In genomic region chr9:99662406-99662805, GRCm38 (mm10) we compare ENCODE assay signal across 8 mouse cellular contexts. TPM values are rescaled to one million over a fixed set of nuclear protein-coding genes. Genes with fewer than 3 reads are reported as not detected.
DNase-seq lines count a peak whose midpoint lies in the region; ATAC-seq and TF ChIP-seq lines count a peak whose summit lies in the region.

No protein-coding gene starts in this region.

- no peak overlapping the region for H3K4me2 ChIP-seq in intestine, embryonic 16.5 days (ENCODE audit: low read depth, low read length)

- DNase-seq in thymus, adult 2 months: peak; percentile 31
- no peak for DNase-seq in thymus, adult 18-20 months
- peak; percentile 75 to 84 for DNase-seq in cerebellum, postnatal 14 days
- DNase-seq in gastrocnemius, adult 2 months: peak; percentile 73
- peak; percentile 75 for DNase-seq in left cerebral cortex, postnatal 4 days
- DNase-seq in neural tube, embryonic 10.5 days (ENCODE audit: extremely low spot score, low spot score): peak; percentile 83
- peak; percentile 36 for DNase-seq in testis, postnatal 14 days (ENCODE audit: low spot score)

- H3K27ac ChIP-seq in thymus, adult 2 months (ENCODE audit: control insufficient read depth, insufficient read depth, low read length): no peak overlapping the region
- no peak overlapping the region for H3K27ac ChIP-seq in gastrocnemius, adult 2 months
- no peak overlapping the region for H3K27ac ChIP-seq in intestine, embryonic 16.5 days (ENCODE audit: low read length)

- 25% methylated on average over 7 of the region's 7 CpGs for WGBS in thymus, adult 2 months
- 27% methylated on average over 7 of the region's 7 CpGs for WGBS in intestine, embryonic 16.5 days

- no peaks in the 10 kb centered on the region for H3K27me3 ChIP-seq in thymus, adult 2 months (ENCODE audit: control insufficient read depth, insufficient read depth, low read length)
- no peaks in the 10 kb centered on the region for H3K27me3 ChIP-seq in intestine, embryonic 16.5 days (replicated peaks; ENCODE audit: control insufficient read depth, insufficient read depth, low read length)

- no peaks in the 10 kb centered on the region for H3K4me1 ChIP-seq in thymus, adult 2 months (replicated peaks; ENCODE audit: control insufficient read depth, insufficient read depth, low read length)
- no peaks in the 10 kb centered on the region for H3K4me1 ChIP-seq in intestine, embryonic 16.5 days (ENCODE audit: control insufficient read depth, insufficient read depth, low read length)

- no peak overlapping the region for H3K9ac ChIP-seq in intestine, embryonic 16.5 days (ENCODE audit: low read depth, low read length)

- no peaks in the 10 kb centered on the region for H3K9me3 ChIP-seq in intestine, embryonic 16.5 days (ENCODE audit: control insufficient read depth, low read length)

- peak; percentile 62 for ATAC-seq in intestine, embryonic 16.5 days

- intact Hi-C loops in gastrocnemius, adult 2 months (cut with DNase I): loop anchor here (1.0 to 5.0 kb wide), 2 partner anchors 75 to 205 kb away; no protein-coding TSS in a partner anchor
- intact Hi-C loops in left cerebral cortex, postnatal 4 days (cut with DNase I): loop anchor here (5.0 kb wide), 1 partner anchor 75 kb away; no protein-coding TSS in a partner anchor

- H3K4me3 ChIP-seq in thymus, adult 2 months (ENCODE audit: control insufficient read depth, insufficient read depth, low read length): no peak overlapping the region
- H3K4me3 ChIP-seq in gastrocnemius, adult 2 months: peak overlapping the region; percentile 9; the same call in 1 of the 2 replicates
- H3K4me3 ChIP-seq in intestine, embryonic 16.5 days (ENCODE audit: low read length): no peak overlapping the region

- H3K36me3 ChIP-seq in thymus, adult 2 months (ENCODE audit: control insufficient read depth, insufficient read depth, low read length): no peaks in the 10 kb centered on the region
- peaks cover 2% of the 10 kb centered on the region; the same call in 1 of the 2 replicates for H3K36me3 ChIP-seq in intestine, embryonic 16.5 days (ENCODE audit: control insufficient read depth, insufficient read depth, low read length)

- TF ChIP-seq CTCF in thymus, adult 2 months (IDR thresholded peaks at IDR 0.05; ENCODE audit: borderline replicate concordance, control insufficient read depth, extremely low read depth, insufficient read depth, low read length, poor library complexity): peak; percentile 79; the same call in 1 of the 2 replicates
- no peak; the same call in 1 of the 2 replicates for TF ChIP-seq CTCF in gastrocnemius, adult 2 months (IDR thresholded peaks at IDR 0.05)

- TF ChIP-seq POLR2A in thymus, adult 2 months (IDR thresholded peaks at IDR 0.05; ENCODE audit: control insufficient read depth, extremely low read depth, insufficient read depth, low read length, poor library complexity): no peak

RNA-seq across cellular contexts. Expression of gene Dzip1l, which starts 33.1 kb away (rescaled TPM):
- polyA plus RNA-seq in thymus, adult 2 months (2012; rRNA removed): 1.3 and 1.4 TPM in 2 replicates
- 1 to 10 TPM; 1.5 to 2.4 TPM for total RNA-seq in gastrocnemius, adult 2 months (2021)
- polyA plus RNA-seq in intestine, embryonic 16.5 days (2015; fragmentation: Nextera tagmentation; extraction: Ambion mirVana): 9.9 and 11.2 TPM in 2 replicates
- 10 to 100 TPM; 21.5 to 25.0 TPM for total RNA-seq in left cerebral cortex, postnatal 4 days (2021)

RNA-seq across cellular contexts. Expression of gene A4gnt, which starts 50.1 kb away (rescaled TPM):
- 0.05 and 0.11 TPM in 2 replicates for polyA plus RNA-seq in thymus, adult 2 months (2012; rRNA removed)
- not detected for total RNA-seq in gastrocnemius, adult 2 months (2021)
- polyA plus RNA-seq in intestine, embryonic 16.5 days (2015; fragmentation: Nextera tagmentation; extraction: Ambion mirVana): 1.2 and 1.6 TPM in 2 replicates
- total RNA-seq in left cerebral cortex, postnatal 4 days (2021): not detected

RNA-seq across cellular contexts. Expression of gene Cldn18, which starts 54.7 kb away (rescaled TPM):
- polyA plus RNA-seq in thymus, adult 2 months (2012; rRNA removed): 0.22 and 0.55 TPM in 2 replicates
- not detected for total RNA-seq in gastrocnemius, adult 2 months (2021)
- polyA plus RNA-seq in intestine, embryonic 16.5 days (2015; fragmentation: Nextera tagmentation; extraction: Ambion mirVana): 0.99 and 1.1 TPM in 2 replicates
- not detected for total RNA-seq in left cerebral cortex, postnatal 4 days (2021)

Comparison
In these comparisons a context has a peak if more than half of its experiments do, and no peak if none do; other contexts are left out.
1. DNase-seq: peak in thymus, adult 2 months (single experiment), cerebellum, postnatal 14 days (2 of 2), gastrocnemius, adult 2 months (single experiment), left cerebral cortex, postnatal 4 days (single experiment), neural tube, embryonic 10.5 days (single experiment) and testis, postnatal 14 days (single experiment); none in thymus, adult 18-20 months (0 of 2).
2. RNA of gene Dzip1l, which starts 33.1 kb away (total RNA-seq): 21.5 to 25.0 TPM in left cerebral cortex, postnatal 4 days; 1.5 to 2.4 TPM in gastrocnemius, adult 2 months; every median in the first group is over 4 times any median in the second.